Comparison of ENCODE assay signal across 24 mouse cellular contexts in the genomic region with DNA sequence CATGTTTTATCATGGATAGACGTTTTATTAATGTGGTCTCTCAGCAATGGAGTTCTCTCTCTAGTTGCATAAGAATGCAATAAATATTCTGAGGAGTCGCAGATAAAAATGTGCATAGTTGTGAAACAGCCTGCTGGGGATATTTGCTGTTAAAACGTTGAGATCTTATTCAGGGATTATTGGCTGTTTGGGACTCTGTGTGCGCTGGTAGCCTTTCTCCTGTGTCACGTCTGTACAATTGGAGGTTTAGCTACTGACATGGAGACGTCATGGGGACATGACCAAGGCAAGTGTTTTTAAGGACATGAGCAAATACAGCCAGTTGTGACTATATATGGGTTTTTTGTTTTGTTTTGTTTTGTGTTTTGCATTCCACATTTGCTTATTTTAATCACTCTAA. TPM values are rescaled to one million over a fixed set of nuclear protein-coding genes. Genes with fewer than 3 reads are reported as not detected.
A peak's percentile ranks its signal among the peaks of the same experiment; 100 is the strongest.
DNase-seq lines count a peak whose midpoint lies in the region; ATAC-seq and TF ChIP-seq lines count a peak whose summit lies in the region.
"Had no signal": no experiment of that assay in that cellular context is flagged by ENCODE, and none has a peak within 500 bp of the region (broad histone marks: within the 10 kb centered on the region; RNA-seq: fewer than 3 reads in every experiment).

No protein-coding gene starts in this region.

- H3K27me3 ChIP-seq in embryonic facial prominence, embryonic 15.5 days = no peaks in the 10 kb centered on the region
- no peaks in the 10 kb centered on the region for H3K27me3 ChIP-seq in embryonic facial prominence, embryonic 10.5 days (replicated peaks; ENCODE audit: low read depth, poor library complexity, severe bottlenecking)
- no peaks in the 10 kb centered on the region for H3K27me3 ChIP-seq in liver, embryonic 13.5 days
- no peaks in the 10 kb centered on the region for H3K27me3 ChIP-seq in liver, embryonic 12.5 days (replicated peaks)
- no peaks in the 10 kb centered on the region for H3K27me3 ChIP-seq in G1E (ENCODE audit: insufficient read depth, low read length)
- H3K27me3 ChIP-seq: limb, embryonic 15.5 days; Patski had no signal

- H3K9me3 ChIP-seq in embryonic facial prominence, embryonic 15.5 days (replicated peaks) = no peaks in the 10 kb centered on the region
- H3K9me3 ChIP-seq in embryonic facial prominence, embryonic 10.5 days = 0 out of 2 replicates have a peak, but pooled peaks cover 5% of the 10 kb centered on the region
- H3K9me3 ChIP-seq in liver, embryonic 13.5 days (replicated peaks) = 0 out of 2 replicates have a peak, but pooled peaks cover 3% of the 10 kb centered on the region
- no peaks in the 10 kb centered on the region for H3K9me3 ChIP-seq in liver, embryonic 12.5 days (replicated peaks)
- H3K9me3 ChIP-seq in G1E (replicated peaks) = peaks cover 13% of the 10 kb centered on the region
- H3K9me3 ChIP-seq: heart, embryonic 10.5 days; limb, embryonic 15.5 days had no signal

- H3K9ac ChIP-seq in embryonic facial prominence, embryonic 15.5 days = no peak overlapping the region
- H3K9ac ChIP-seq in liver, embryonic 13.5 days = no peak overlapping the region
- H3K9ac ChIP-seq in liver, embryonic 12.5 days = no peak overlapping the region
- H3K9ac ChIP-seq: hindbrain, embryonic 14.5 days; limb, embryonic 15.5 days had no signal

- ATAC-seq in embryonic facial prominence, embryonic 15.5 days (ENCODE audit: insufficient number of reproducible peaks, low FRiP score, low TSS enrichment, low read depth) = no peak
- ATAC-seq in liver, embryonic 13.5 days (ENCODE audit: low read depth) = no peak
- no peak for ATAC-seq in liver, embryonic 12.5 days
- ATAC-seq in G1E (ENCODE audit: extremely low read depth, insufficient number of reproducible peaks, low FRiP score, poor library complexity, severe bottlenecking) = peak; percentile 92
- no peak for ATAC-seq in megakaryocyte progenitor cell, adult 5-6 weeks (replicated peaks; ENCODE audit: poor library complexity)
- ATAC-seq: inflammation-experienced regulatory T-cells, adult 6 months had no signal

- no peak overlapping the region for H3K4me3 ChIP-seq in embryonic facial prominence, embryonic 15.5 days (replicated peaks)
- H3K4me3 ChIP-seq in embryonic facial prominence, embryonic 10.5 days = no peak overlapping the region
- H3K4me3 ChIP-seq in liver, embryonic 13.5 days (replicated peaks) = no peak overlapping the region
- H3K4me3 ChIP-seq in liver, embryonic 12.5 days = no peak overlapping the region
- H3K4me3 ChIP-seq in G1E (ENCODE audit: low read depth, low read length) = no peak overlapping the region
- H3K4me3 ChIP-seq: gastrocnemius, adult 2 months; heart, embryonic 10.5 days; left cerebral cortex, adult 2 months; limb, embryonic 15.5 days had no signal

- H3K4me2 ChIP-seq in embryonic facial prominence, embryonic 15.5 days (replicated peaks) = no peak overlapping the region
- no peak overlapping the region for H3K4me2 ChIP-seq in liver, embryonic 13.5 days
- H3K4me2 ChIP-seq in liver, embryonic 12.5 days = no peak overlapping the region
- H3K4me2 ChIP-seq: hindbrain, embryonic 14.5 days; limb, embryonic 15.5 days; midbrain, embryonic 11.5 days had no signal

- peaks cover 17% of the 10 kb centered on the region for H3K4me1 ChIP-seq in embryonic facial prominence, embryonic 15.5 days
- peaks cover 14% of the 10 kb centered on the region for H3K4me1 ChIP-seq in embryonic facial prominence, embryonic 10.5 days
- peaks cover 4% of the 10 kb centered on the region; the same call in 1 of the 2 replicates for H3K4me1 ChIP-seq in liver, embryonic 13.5 days (replicated peaks)
- no peaks in the 10 kb centered on the region for H3K4me1 ChIP-seq in liver, embryonic 12.5 days
- H3K4me1 ChIP-seq in G1E (ENCODE audit: insufficient read depth, low read depth, low read length) = peaks cover 73% of the 10 kb centered on the region

- 43% methylated on average over 6 of the region's 6 CpGs for WGBS in embryonic facial prominence, embryonic 15.5 days
- 73% methylated on average over 6 of the region's 6 CpGs for WGBS in embryonic facial prominence, embryonic 10.5 days
- WGBS in liver, embryonic 13.5 days (ENCODE audit: insufficient replicate concordance) = 67% methylated on average over 6 of the region's 6 CpGs
- WGBS in liver, embryonic 12.5 days (ENCODE audit: insufficient replicate concordance) = 66% methylated on average over 6 of the region's 6 CpGs

- no peak for DNase-seq in embryonic facial prominence, embryonic 10.5 days (ENCODE audit: low spot score)
- peak; percentile 62 for DNase-seq in liver, embryonic 13.5 days
- peak; percentile 60 for DNase-seq in G1E (ENCODE audit: low spot score)
- peak; percentile 74 for DNase-seq in c-Kit-positive CD71-positive TER-119-negative erythroid progenitor cells, embryonic 14.5 days (ENCODE audit: low read depth)
- DNase-seq: cerebellum, adult 9-10 months; gastrocnemius, adult 2 months; heart, postnatal 4 days; kidney, adult 18-20 months; left cerebral cortex, postnatal 4 days; lung, adult 2 months; thymus, adult 18-20 months; thymus, postnatal 36 days had no signal

- no peaks in the 10 kb centered on the region for H3K36me3 ChIP-seq in embryonic facial prominence, embryonic 15.5 days
- H3K36me3 ChIP-seq in embryonic facial prominence, embryonic 10.5 days (replicated peaks) = peaks cover 27% of the 10 kb centered on the region
- peaks cover 3% of the 10 kb centered on the region; the same call in 1 of the 2 replicates for H3K36me3 ChIP-seq in liver, embryonic 13.5 days
- peaks cover 21% of the 10 kb centered on the region for H3K36me3 ChIP-seq in liver, embryonic 12.5 days
- peaks cover 58% of the 10 kb centered on the region for H3K36me3 ChIP-seq in G1E (replicated peaks)
- H3K36me3 ChIP-seq: limb, embryonic 15.5 days had no signal

- 0 out of 2 replicates have a peak overlapping the region, but pooled peaks have one; percentile 22 for H3K27ac ChIP-seq in embryonic facial prominence, embryonic 15.5 days (replicated peaks)
- H3K27ac ChIP-seq in embryonic facial prominence, embryonic 10.5 days (replicated peaks) = no peak overlapping the region
- H3K27ac ChIP-seq in liver, embryonic 13.5 days = no peak overlapping the region
- no peak overlapping the region for H3K27ac ChIP-seq in liver, embryonic 12.5 days
- H3K27ac ChIP-seq: gastrocnemius, adult 2 months; heart, embryonic 10.5 days; hindbrain, embryonic 14.5 days; left cerebral cortex, adult 2 months; limb, embryonic 15.5 days had no signal

- TF ChIP-seq CTCF in G1E (IDR thresholded peaks at IDR 0.05; ENCODE audit: low read depth, low read length) = no peak

RNA-seq across cellular contexts. Expression of a gene that starts 28.9 kb away (rescaled TPM):
- polyA plus RNA-seq in embryonic facial prominence, embryonic 15.5 days (2015; fragmentation: Nextera tagmentation; extraction: Ambion mirVana) = 8.8 and 9.7 TPM in 2 replicates
- polyA plus RNA-seq in embryonic facial prominence, embryonic 10.5 days (2016; fragmentation: Nextera tagmentation; extraction: Ambion mirVana) = 7.6 and 9.1 TPM in 2 replicates
- polyA plus RNA-seq in liver, embryonic 13.5 days (2015; fragmentation: Nextera tagmentation; extraction: Ambion mirVana) = 3.8 and 4.4 TPM in 2 replicates
- 11.6 and 12.6 TPM in 2 replicates for polyA plus RNA-seq in liver, embryonic 12.5 days (2016; fragmentation: Nextera tagmentation; extraction: Ambion mirVana)
- total RNA-seq in G1E (2014; fragmentation: Nextera tagmentation) (81.5 and 92.3 TPM in 2 replicates), G1E (2017) (57.0 and 65.2 TPM in 2 replicates)
- polyA plus RNA-seq in G1E (2012) = 46.6 and 49.9 TPM in 2 replicates
- 0.54 and 0.64 TPM in 2 replicates for total RNA-seq in megakaryocyte progenitor cell, adult 5-6 weeks (2015)
- 0.17 TPM in 1 of 2 replicates, not detected in the other for total RNA-seq in megakaryocyte progenitor cell, adult 5-6 weeks (2017)
- total RNA-seq: common myeloid progenitor, adult 5-6 weeks; neutrophil, adult 5-6 weeks had no signal
